Mouse (Mus musculus) T-cell, adult 2 months (primary cell): Measurements from ENCODE around the gene Gm266.

Experiments used
- DNase-seq: peaks from one replicate; pipeline ENCODE4 v3.0.0; 2022; ENCODE audit warnings: low spot score

Gm266 gene

DNA sequence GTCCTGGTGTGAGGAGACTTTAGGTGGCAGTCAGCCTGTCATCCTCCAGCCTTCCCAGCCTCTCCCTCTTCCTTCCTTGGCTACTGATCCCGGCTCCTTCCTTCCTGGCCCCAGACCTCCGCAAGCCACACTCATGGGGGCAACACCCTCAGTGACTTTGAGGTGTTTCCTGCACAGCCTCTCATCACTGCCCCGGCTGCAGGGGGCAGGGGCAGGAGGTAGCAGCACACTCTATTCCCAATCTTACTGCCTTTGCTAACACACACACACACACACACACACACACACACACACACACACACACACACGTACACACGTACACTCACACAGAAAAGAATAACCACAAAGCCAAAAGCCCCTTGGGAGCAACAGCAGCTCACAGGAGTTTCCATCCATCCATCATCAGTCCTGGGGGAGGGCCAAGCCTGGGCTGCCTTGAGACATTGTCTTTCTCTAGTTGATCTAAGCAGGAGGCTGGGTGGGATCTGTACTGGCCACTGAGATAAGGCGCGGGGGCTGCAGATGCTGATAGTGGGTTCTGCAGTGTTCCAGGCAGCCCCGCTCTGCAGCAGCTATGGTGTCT, 50.8 kb downstream of the Gm266 start:
- no peak for DNase-seq
